Mouse (Mus musculus): ENCODE data around the gene Ldb3. TPM values are rescaled to one million over a fixed set of nuclear protein-coding genes. Genes with fewer than 3 reads are reported as not detected.
A peak's percentile ranks its signal among the peaks of the same experiment; 100 is the strongest.

Gene Ldb3
- polyA plus RNA-seq, 1 experiment from 2014 or later, result 1.2 TPM

DNA sequence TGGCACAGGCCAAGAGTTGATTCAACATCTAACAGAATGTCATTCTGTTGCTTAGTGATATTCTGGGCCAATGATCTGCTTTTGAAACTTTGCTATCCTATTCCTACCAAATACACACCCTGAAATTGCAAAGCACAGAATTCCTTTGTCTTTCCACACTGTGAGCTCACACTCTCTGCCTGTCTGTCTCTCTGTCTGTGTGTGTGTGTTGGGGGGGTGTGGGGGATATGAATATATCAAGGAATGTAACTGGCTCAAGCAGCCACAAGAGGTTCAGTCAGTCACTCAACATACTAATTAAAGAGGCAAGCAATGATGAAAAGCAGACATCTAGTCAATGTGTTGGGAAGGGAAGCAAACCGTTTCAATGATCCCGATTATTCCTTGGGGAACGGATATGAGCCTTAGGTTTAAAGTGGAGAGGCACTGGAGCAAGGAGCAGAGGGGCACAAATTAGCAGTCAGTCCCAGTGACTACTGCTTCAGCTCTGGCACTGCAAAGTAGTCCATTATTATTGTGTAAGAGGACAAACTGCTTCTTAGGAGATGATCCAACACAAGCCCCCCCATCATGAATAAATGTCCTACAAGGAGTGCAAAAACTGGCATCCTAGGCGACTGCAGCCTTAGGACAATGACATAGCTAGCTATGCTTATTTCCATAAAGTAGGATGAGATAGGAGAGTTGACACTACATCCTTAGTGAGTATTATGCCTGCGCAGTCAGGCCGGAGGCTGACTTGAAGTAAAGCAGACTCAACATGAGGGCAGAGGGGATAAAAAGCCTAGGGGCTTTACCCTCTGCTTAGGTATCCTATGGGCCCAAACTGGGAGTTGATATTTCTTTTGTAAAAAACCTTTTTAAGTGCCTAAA is 104.8 kb downstream of the Ldb3 start:
- Histone ChIP-seq H3K4me1 (ENCODE audit: control insufficient read depth, insufficient read depth, low read depth, low read length) (no peaks in the 10 kb centered on the region; the same call in none of the 2 replicates), H3K4me3 (ENCODE audit: low read length) (no peak overlapping the region), H3K27me3 (replicated peaks; ENCODE audit: control insufficient read depth, insufficient read depth, low read length) (no peaks in the 10 kb centered on the region), H3K9me3 (ENCODE audit: control insufficient read depth, low read length) (no peaks in the 10 kb centered on the region), H3K36me3 (ENCODE audit: control insufficient read depth, insufficient read depth, low read length) (no peaks in the 10 kb centered on the region), H3K9ac (ENCODE audit: low read depth, low read length) (no peak overlapping the region), H3K27ac (ENCODE audit: low read depth, low read length) (peak overlapping the region; percentile 63), H3K4me2 (ENCODE audit: low read length) (no peak overlapping the region)
- WGBS, result 47% methylated on average over 6 of the region's 6 CpGs
- peak; percentile 87 for ATAC-seq

Other genes starting within 250 kb of the Ldb3 start
- not detected in 2 replicates for gene Fam25c, start 233.2 kb downstream of the Ldb3 start, polyA plus RNA-seq (2015; fragmentation: Nextera tagmentation; extraction: Ambion mirVana)
- gene Sncg, start 213.9 kb downstream of the Ldb3 start, polyA plus RNA-seq (2015; fragmentation: Nextera tagmentation; extraction: Ambion mirVana), result 188 and 207 TPM in 2 replicates
- 3.8 and 5.0 TPM in 2 replicates for gene Mmrn2, start 213.2 kb downstream of the Ldb3 start, polyA plus RNA-seq (2015; fragmentation: Nextera tagmentation; extraction: Ambion mirVana)
- 11.1 and 19.0 TPM in 2 replicates for gene Bmpr1a, start 85.3 kb downstream of the Ldb3 start, polyA plus RNA-seq (2015; fragmentation: Nextera tagmentation; extraction: Ambion mirVana)
- gene 9230112D13Rik, start 65.9 kb downstream of the Ldb3 start, polyA plus RNA-seq (2015; fragmentation: Nextera tagmentation; extraction: Ambion mirVana), result not detected in 2 replicates
- gene Opn4, start 11.5 kb upstream of the Ldb3 start, polyA plus RNA-seq (2015; fragmentation: Nextera tagmentation; extraction: Ambion mirVana), result 0.27 TPM in 1 of 2 replicates, not detected in the other
- gene Wapl, start 85.2 kb upstream of the Ldb3 start, polyA plus RNA-seq (2015; fragmentation: Nextera tagmentation; extraction: Ambion mirVana), result 10.4 and 11.2 TPM in 2 replicates
- gene Grid1, start 231.4 kb upstream of the Ldb3 start, polyA plus RNA-seq (2015; fragmentation: Nextera tagmentation; extraction: Ambion mirVana), result 5.8 and 7.1 TPM in 2 replicates